Mouse (Mus musculus) embryonic fibroblast, embryonic 13.5 days (primary cell): ENCODE measurements around the gene Rabgef1.

ENCODE experiments used
- CTCF ChIP-seq: IDR thresholded peaks from 2 replicates; pipeline ENCODE4 v1.5.1; 2011; ENCODE audit warnings: mild to moderate bottlenecking, control low read depth, low read length, moderate library complexity, borderline replicate concordance; ENCODE audit not compliant: insufficient read depth
- POLR2A ChIP-seq: IDR thresholded peaks from 2 replicates; pipeline ENCODE4 v1.6.1; 2011; ENCODE audit warnings: low read depth, mild to moderate bottlenecking, control low read depth, low read length, moderate library complexity

- no peak for TF ChIP-seq POLR2A
- TF ChIP-seq CTCF = no peak
Measured at GRCm38 (mm10) chr5:130226790-130227189, 55.2 kb downstream of the Rabgef1 start.
